Mouse (Mus musculus) heart, embryonic 13.5 days (tissue): ENCODE data around the gene Rbfox2. TPM values are rescaled to one million over a fixed set of nuclear protein-coding genes. Genes with fewer than 3 reads are reported as not detected.

Experiments used
- ATAC-seq: fragments of 200-750 bp; cut with Nextera tagmentation; 2 replicates; pipeline ENCODE4 v1.8.0; 2017; ENCODE audit warnings: moderate TSS enrichment; ENCODE audit not compliant: insufficient number of reproducible peaks, low FRiP score, low TSS enrichment; ENCODE audit errors: extremely low read depth
- H3K27ac ChIP-seq: fragments of 300-500 bp; sonication (generic); replicated peaks from 2 replicates; pipeline ENCODE4 v1.5.1; 2015; ENCODE audit warnings: moderate library complexity, mild to moderate bottlenecking, inconsistent platforms
- H3K27me3 ChIP-seq: fragments of 300-500 bp; sonication (generic); replicated peaks from 2 replicates; pipeline ENCODE4 v1.6.1; 2015; ENCODE audit warnings: mild to moderate bottlenecking, inconsistent platforms
- H3K36me3 ChIP-seq: fragments of 300-500 bp; sonication (generic); 2 replicates; pipeline ENCODE4 v1.6.1; 2015; ENCODE audit warnings: mild to moderate bottlenecking, inconsistent platforms
- H3K4me1 ChIP-seq: fragments of 300-500 bp; sonication (generic); 2 replicates; pipeline ENCODE4 v1.6.1; 2015; ENCODE audit warnings: inconsistent platforms
- H3K4me2 ChIP-seq: fragments of 300-500 bp; sonication (generic); 2 replicates; pipeline ENCODE4 v1.6.1; 2015; ENCODE audit warnings: inconsistent platforms, mild to moderate bottlenecking, moderate library complexity
- H3K4me3 ChIP-seq: fragments of 300-500 bp; sonication (generic); 2 replicates; pipeline ENCODE4 v1.5.1; 2015; ENCODE audit warnings: moderate library complexity, mild to moderate bottlenecking, inconsistent platforms
- H3K9ac ChIP-seq: fragments of 300-500 bp; sonication (generic); 2 replicates; pipeline ENCODE4 v1.6.1; 2015; ENCODE audit warnings: inconsistent platforms, mild to moderate bottlenecking, moderate library complexity
- H3K9me3 ChIP-seq: fragments of 300-500 bp; sonication (generic); 2 replicates; pipeline ENCODE4 v1.6.1; 2016; ENCODE audit warnings: inconsistent platforms
- WGBS: fragments of 180-500 bp; shearing (Covaris S2); methylation state at CpG from one replicate; pipeline ENCODE4 v1.1.7; 2015; ENCODE audit warnings: mixed read lengths; 5-methylcytosine and 5-hydroxymethylcytosine counted together
- polyA plus RNA-seq: library from polyadenylated mRNA; unstranded; fragments of >200 nt; fragmentation: Nextera tagmentation; extraction: Ambion mirVana; gene quantifications from 2 replicates; pipeline ENCODE4 v1.2.1, GENCODE M21; 2015

Gene Rbfox2
- polyA plus RNA-seq, 1 experiment from 2014 or later = 64.8 TPM

DNA sequence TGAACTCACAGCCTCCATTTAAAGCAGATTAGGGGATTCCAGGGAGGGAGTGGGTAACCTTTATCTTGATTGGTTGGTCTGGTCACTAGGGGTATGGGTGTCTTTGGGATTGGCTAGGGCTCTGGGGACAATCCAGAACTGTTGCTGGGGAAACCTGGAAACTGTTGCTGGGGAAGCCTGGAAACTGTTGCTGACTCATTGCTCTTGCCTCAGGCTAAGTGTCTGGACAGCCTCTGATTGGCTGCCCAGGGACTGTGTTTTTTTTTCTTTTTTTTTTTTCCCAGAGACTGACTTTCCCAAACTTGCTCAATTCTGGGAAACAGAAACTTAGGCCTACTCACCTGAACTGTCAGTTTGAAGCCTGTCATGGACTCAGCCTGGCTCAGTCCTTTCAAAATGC is 248.2 kb downstream of the Rbfox2 start:
- Histone ChIP-seq H3K9ac (no peak overlapping the region), H3K36me3 (no peaks in the 10 kb centered on the region), H3K4me1 (peaks cover 42% of the 10 kb centered on the region), H3K27ac (no peak overlapping the region), H3K27me3 (no peaks in the 10 kb centered on the region), H3K4me3 (no peak overlapping the region), H3K9me3 (peaks cover 7% of the 10 kb centered on the region; the same call in 1 of the 2 replicates), H3K4me2 (no peak overlapping the region)
- ATAC-seq = 0 out of 2 replicates have a peak, but pooled peaks have one; percentile 26

GRCm38 (mm10) chr15:77056791-77057051 is 250.1 kb downstream of the Rbfox2 start:
- no peak for ATAC-seq
- Histone ChIP-seq H3K27ac (peak overlapping the region; percentile 76), H3K4me2 (peak overlapping the region; percentile 26; the same call in 1 of the 2 replicates), H3K4me1 (peaks cover 38% of the 10 kb centered on the region), H3K9me3 (peaks cover 7% of the 10 kb centered on the region; the same call in 1 of the 2 replicates), H3K27me3 (no peaks in the 10 kb centered on the region), H3K4me3 (no peak overlapping the region), H3K9ac (peak overlapping the region; percentile 20), H3K36me3 (no peaks in the 10 kb centered on the region)
- 30% methylated on average over 3 of the region's 3 CpGs for WGBS

DNA sequence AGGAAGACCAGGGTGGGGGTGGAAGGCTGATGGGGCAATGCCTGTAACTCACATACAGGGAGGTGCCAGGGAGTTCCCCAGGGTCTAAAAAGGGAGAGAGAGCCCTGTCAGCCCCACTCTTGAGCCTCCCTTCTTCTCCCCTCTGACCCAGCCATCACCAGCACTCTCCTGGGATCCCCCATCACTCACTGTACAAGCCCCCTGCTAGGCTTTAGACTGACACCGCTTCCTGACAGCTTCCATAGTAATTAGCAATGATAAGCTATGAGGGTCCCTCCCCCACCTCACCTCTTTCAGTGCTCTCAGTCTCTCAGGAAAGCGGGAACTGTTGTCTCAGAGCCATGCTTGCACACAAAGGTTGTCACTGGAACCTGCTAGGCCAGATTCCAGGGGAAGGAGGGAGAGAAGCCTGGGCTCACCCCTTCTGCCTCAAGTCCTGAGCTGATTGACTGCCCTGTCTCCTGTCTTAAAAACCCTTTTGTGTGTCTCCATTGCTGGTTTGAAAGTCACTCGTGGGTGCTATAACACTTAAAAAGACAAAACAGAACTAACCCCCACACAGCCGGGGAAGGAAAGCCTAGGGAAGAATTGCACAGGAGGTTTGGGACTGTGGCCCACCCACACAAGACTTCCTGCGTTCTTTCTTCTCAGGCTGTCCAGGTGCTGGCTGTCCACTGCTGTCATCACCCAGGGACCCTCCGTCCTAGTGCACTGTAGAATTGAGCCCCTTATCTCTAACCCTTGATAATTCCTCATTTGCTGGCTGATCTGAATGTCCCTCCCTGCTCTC is 250.6 kb downstream of the Rbfox2 start:
- Histone ChIP-seq H3K9ac (peak overlapping the region; percentile 20; the same call in 1 of the 2 replicates), H3K4me3 (no peak overlapping the region), H3K9me3 (peaks cover 7% of the 10 kb centered on the region; the same call in 1 of the 2 replicates), H3K36me3 (no peaks in the 10 kb centered on the region), H3K27me3 (no peaks in the 10 kb centered on the region), H3K4me2 (peak overlapping the region; percentile 26; the same call in 1 of the 2 replicates), H3K27ac (peak overlapping the region; percentile 76), H3K4me1 (peaks cover 38% of the 10 kb centered on the region)
- 10% methylated on average over 6 of the region's 6 CpGs for WGBS
- ATAC-seq = no peak; the same call in 1 of the 2 replicates

- Histone ChIP-seq H3K36me3 (no peaks in the 10 kb centered on the region), H3K27me3 (no peaks in the 10 kb centered on the region), H3K4me3 (no peak overlapping the region), H3K4me2 (no peak overlapping the region), H3K9me3 (peaks cover 7% of the 10 kb centered on the region; the same call in 1 of the 2 replicates), H3K4me1 (peaks cover 38% of the 10 kb centered on the region), H3K27ac (no peak overlapping the region; the same call in 1 of the 2 replicates), H3K9ac (peak overlapping the region; percentile 62)
- no peak for ATAC-seq
- WGBS = 54% methylated on average over 5 of the region's 5 CpGs
These were observed 252.1 kb downstream of the Rbfox2 start for GRCm38 (mm10) chr15:77054611-77055175.

- H3K4me1 ChIP-seq = peaks cover 38% of the 10 kb centered on the region
- H3K9ac ChIP-seq = no peak overlapping the region
- no peak overlapping the region for H3K4me2 ChIP-seq
- H3K9me3 ChIP-seq = no peaks in the 10 kb centered on the region
- no peaks in the 10 kb centered on the region for H3K36me3 ChIP-seq
- 64% methylated on average over 1 of the region's 1 CpGs for WGBS
- ATAC-seq = no peak
- H3K4me3 ChIP-seq = no peak overlapping the region
- no peaks in the 10 kb centered on the region; the same call in 1 of the 2 replicates for H3K27me3 ChIP-seq
- no peak overlapping the region for H3K27ac ChIP-seq
These were observed 253.8 kb downstream of the Rbfox2 start for GRCm38 (mm10) chr15:77053021-77053420.

DNA sequence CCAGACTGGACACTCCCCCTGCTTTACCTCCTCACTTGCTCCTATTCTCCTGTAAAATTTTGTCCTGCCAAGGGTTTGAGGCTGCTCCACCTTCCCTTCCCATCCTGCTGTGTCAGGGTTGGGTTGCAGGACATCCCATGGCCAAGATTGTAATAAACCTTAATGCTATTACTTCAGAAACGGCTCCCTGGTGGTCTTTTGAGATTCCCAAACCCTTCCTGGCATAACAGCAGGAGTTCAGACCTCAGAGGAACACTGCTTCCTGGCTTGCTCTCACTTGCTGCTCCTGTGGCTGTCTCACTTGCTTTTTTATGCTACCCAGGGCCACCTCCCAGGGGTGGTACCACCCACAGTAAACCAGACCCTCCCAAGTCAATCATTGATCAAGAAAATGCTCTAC is 254.6 kb downstream of the Rbfox2 start:
- H3K9me3 ChIP-seq = no peaks in the 10 kb centered on the region
- WGBS = 21% methylated on average over 1 of the region's 1 CpGs

GRCm38 (mm10) chr15:77050570-77050969 is 256.2 kb downstream of the Rbfox2 start, which contains the start of gene Mb:
TSS of gene Mb (minus strand) at chr15:77050670.
- Histone ChIP-seq H3K27me3 (no peaks in the 10 kb centered on the region; the same call in 1 of the 2 replicates), H3K36me3 (no peaks in the 10 kb centered on the region), H3K4me2 (no peak within 1 kb of the TSS), H3K4me1 (peaks cover 17% of the 10 kb centered on the region), H3K9ac (no peak within 1 kb of the TSS), H3K27ac (no peak within 1 kb of the TSS), H3K4me3 (no peak within 1 kb of the TSS), H3K9me3 (no peaks in the 10 kb centered on the region)
- WGBS = 90% methylated on average over 10 of the region's 10 CpGs
- no peak for ATAC-seq

More for the DNA sequence above, 254.6 kb downstream of the Rbfox2 start:
- H3K4me1 ChIP-seq = peaks cover 30% of the 10 kb centered on the region
- H3K27ac ChIP-seq = no peak overlapping the region
- no peaks in the 10 kb centered on the region; the same call in 1 of the 2 replicates for H3K27me3 ChIP-seq
- ATAC-seq = no peak
- no peak overlapping the region for H3K4me3 ChIP-seq
- no peak overlapping the region for H3K9ac ChIP-seq
- no peak overlapping the region for H3K4me2 ChIP-seq
- no peaks in the 10 kb centered on the region for H3K36me3 ChIP-seq

GRCm38 (mm10) chr15:77045609-77046008 is 261.2 kb downstream of the Rbfox2 start:
- ATAC-seq = no peak
- H3K27ac ChIP-seq = peak overlapping the region; percentile 28; the same call in 1 of the 2 replicates
- 83% methylated on average over 10 of the region's 10 CpGs for WGBS

DNA sequence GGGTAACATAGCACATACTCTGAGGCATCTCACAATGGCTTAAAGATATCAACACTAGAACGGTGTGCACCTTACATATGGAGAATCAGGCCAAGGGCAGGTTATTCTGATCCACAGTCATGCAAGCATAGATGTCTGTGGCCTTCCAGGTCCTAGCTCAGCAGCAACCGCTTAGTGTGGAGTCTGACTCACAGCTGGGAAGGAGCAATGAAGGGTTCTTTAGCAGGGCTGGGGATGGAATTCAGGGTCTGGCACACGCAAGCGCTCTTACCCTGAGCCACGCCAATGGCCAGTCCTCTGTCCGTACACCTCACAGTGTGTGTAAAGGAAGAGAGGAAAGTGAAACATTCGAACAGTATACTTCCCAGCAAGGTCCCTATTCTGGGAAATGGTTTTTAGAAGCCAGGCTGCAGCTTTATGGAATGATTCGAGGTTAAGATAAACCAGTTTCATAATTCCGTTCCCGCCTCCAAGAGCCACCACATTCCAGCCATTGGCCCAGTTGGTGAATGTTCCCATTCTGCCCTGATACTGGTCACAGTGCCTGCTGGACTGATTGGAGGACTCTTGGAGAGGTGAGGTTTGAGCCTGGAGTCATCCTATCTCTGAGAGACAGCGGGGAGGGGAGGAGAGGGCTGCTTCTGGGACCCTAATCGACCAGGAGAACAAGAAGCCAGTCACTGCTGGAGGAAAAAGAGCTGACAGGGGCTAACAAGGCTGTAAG is 262.0 kb downstream of the Rbfox2 start, which contains the start of gene Apol6:
TSS of gene Apol6 (plus strand) at position 133 of the 724 bp plus-strand sequence.
- H3K4me3 ChIP-seq = no peak within 1 kb of the TSS
- H3K27me3 ChIP-seq = no peaks in the 10 kb centered on the region; the same call in 1 of the 2 replicates
- no peak within 1 kb of the TSS for H3K4me2 ChIP-seq
- peaks cover 37% of the 10 kb centered on the region for H3K4me1 ChIP-seq
- peak within 1 kb of the TSS; percentile 52; the same call in 1 of the 2 replicates for H3K9ac ChIP-seq
- peak within 1 kb of the TSS; percentile 42 for H3K27ac ChIP-seq
- no peak for ATAC-seq
- H3K36me3 ChIP-seq = no peaks in the 10 kb centered on the region
- 73% methylated on average over 12 of the region's 12 CpGs for WGBS
- no peaks in the 10 kb centered on the region for H3K9me3 ChIP-seq

More at GRCm38 (mm10) chr15:77045609-77046008, 261.2 kb downstream of the Rbfox2 start:
- 0 out of 2 replicates have a peak overlapping the region, but pooled peaks have one; percentile 52 for H3K9ac ChIP-seq
- no peaks in the 10 kb centered on the region for H3K36me3 ChIP-seq
- peaks cover 28% of the 10 kb centered on the region for H3K4me1 ChIP-seq
- H3K4me3 ChIP-seq = no peak overlapping the region
- H3K27me3 ChIP-seq = no peaks in the 10 kb centered on the region; the same call in 1 of the 2 replicates
- no peak overlapping the region for H3K4me2 ChIP-seq
- no peaks in the 10 kb centered on the region for H3K9me3 ChIP-seq

GRCm38 (mm10) chr15:77040784-77041183 is 266.0 kb downstream of the Rbfox2 start:
- WGBS = 56% methylated on average over 3 of the region's 3 CpGs
- H3K4me2 ChIP-seq = no peak overlapping the region
- H3K27ac ChIP-seq = peak overlapping the region; percentile 100
- no peaks in the 10 kb centered on the region for H3K9me3 ChIP-seq
- H3K4me1 ChIP-seq = peaks cover 75% of the 10 kb centered on the region
- no peak for ATAC-seq
- no peak overlapping the region for H3K4me3 ChIP-seq
- H3K36me3 ChIP-seq = no peaks in the 10 kb centered on the region
- H3K9ac ChIP-seq = peak overlapping the region; percentile 65; the same call in 1 of the 2 replicates
- H3K27me3 ChIP-seq = no peaks in the 10 kb centered on the region

GRCm38 (mm10) chr15:77039211-77039700 is 267.5 kb downstream of the Rbfox2 start:
- Histone ChIP-seq H3K4me2 (no peak overlapping the region), H3K36me3 (no peaks in the 10 kb centered on the region), H3K27ac (peak overlapping the region; percentile 100), H3K27me3 (no peaks in the 10 kb centered on the region), H3K4me1 (peaks cover 75% of the 10 kb centered on the region), H3K9ac (0 out of 2 replicates have a peak overlapping the region, but pooled peaks have one; percentile 65), H3K9me3 (no peaks in the 10 kb centered on the region), H3K4me3 (no peak overlapping the region)
- 50% methylated on average over 7 of the region's 9 CpGs for WGBS
- ATAC-seq = no peak
